Mouse (Mus musculus) embryonic fibroblast, embryonic 13.5 days (primary cell): ENCODE measurements around the gene Syt2. TPM values are rescaled to one million over a fixed set of nuclear protein-coding genes. Genes with fewer than 3 reads are reported as not detected.

Source experiments
- H3K27ac ChIP-seq: 2 replicates; pipeline ENCODE4 v1.5.1; 2012; ENCODE audit warnings: low read length, control low read depth, inconsistent platforms; ENCODE audit not compliant: insufficient read depth
- H3K4me1 ChIP-seq: 2 replicates; pipeline ENCODE4 v1.6.1; 2011; ENCODE audit warnings: low read length; ENCODE audit not compliant: control insufficient read depth, insufficient read depth
- H3K4me3 ChIP-seq: 2 replicates; pipeline ENCODE4 v1.5.1; 2011; ENCODE audit warnings: mild to moderate bottlenecking, control low read depth, low read length; ENCODE audit not compliant: insufficient read depth
- CTCF ChIP-seq: IDR thresholded peaks from 2 replicates; pipeline ENCODE4 v1.5.1; 2011; ENCODE audit warnings: mild to moderate bottlenecking, control low read depth, low read length, moderate library complexity, borderline replicate concordance; ENCODE audit not compliant: insufficient read depth
- POLR2A ChIP-seq: IDR thresholded peaks from 2 replicates; pipeline ENCODE4 v1.6.1; 2011; ENCODE audit warnings: low read depth, mild to moderate bottlenecking, control low read depth, low read length, moderate library complexity
- polyA plus RNA-seq: library from polyadenylated mRNA; stranded (reverse); fragments of >200 nt; gene quantifications from 2 replicates; pipeline ENCODE4 v1.2.4, GENCODE M21; 2011; ENCODE audit warnings: low read depth; ENCODE audit not compliant: missing spikeins, insufficient read length

The Syt2 gene
- polyA plus RNA-seq, 1 experiment: not detected

DNA sequence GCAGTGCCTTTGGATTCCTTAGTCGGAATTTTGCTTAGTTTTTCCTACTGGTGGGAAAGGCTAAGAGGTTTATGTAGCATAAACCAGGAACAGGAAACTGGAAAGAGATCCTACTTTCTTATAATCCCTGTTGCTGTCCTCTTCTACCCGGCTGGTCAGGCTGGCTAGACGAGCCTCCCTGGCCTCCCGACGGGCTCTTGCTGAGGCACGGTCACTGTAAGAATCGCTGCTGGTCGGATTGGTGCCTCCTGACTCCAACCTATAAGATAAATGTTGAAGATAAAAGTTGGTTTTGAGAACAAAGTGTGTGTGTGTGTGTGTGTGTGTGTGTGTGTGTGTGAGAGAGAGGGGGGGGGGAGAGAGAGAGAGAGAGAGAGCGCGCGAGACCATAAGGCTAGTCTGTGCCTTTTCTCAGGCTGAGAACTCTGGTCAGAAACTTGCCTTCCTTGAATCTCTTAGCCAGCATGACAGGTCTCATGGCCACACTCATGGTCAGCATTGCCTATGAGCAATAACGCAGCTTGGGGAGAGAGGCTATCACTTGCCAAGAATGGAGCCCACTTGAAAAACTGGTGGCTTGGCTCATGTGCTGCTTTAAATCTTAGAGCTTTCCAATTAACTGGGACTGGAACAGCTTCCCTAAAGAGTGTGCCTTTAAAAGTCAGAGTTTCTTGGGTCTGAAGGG, 130.9 kb downstream of the Syt2 start:
- no peaks in the 10 kb centered on the region; the same call in 1 of the 2 replicates for H3K4me1 ChIP-seq
- no peak overlapping the region for H3K4me3 ChIP-seq
- TF ChIP-seq CTCF: no peak
- TF ChIP-seq POLR2A: no peak
- no peak overlapping the region for H3K27ac ChIP-seq

DNA sequence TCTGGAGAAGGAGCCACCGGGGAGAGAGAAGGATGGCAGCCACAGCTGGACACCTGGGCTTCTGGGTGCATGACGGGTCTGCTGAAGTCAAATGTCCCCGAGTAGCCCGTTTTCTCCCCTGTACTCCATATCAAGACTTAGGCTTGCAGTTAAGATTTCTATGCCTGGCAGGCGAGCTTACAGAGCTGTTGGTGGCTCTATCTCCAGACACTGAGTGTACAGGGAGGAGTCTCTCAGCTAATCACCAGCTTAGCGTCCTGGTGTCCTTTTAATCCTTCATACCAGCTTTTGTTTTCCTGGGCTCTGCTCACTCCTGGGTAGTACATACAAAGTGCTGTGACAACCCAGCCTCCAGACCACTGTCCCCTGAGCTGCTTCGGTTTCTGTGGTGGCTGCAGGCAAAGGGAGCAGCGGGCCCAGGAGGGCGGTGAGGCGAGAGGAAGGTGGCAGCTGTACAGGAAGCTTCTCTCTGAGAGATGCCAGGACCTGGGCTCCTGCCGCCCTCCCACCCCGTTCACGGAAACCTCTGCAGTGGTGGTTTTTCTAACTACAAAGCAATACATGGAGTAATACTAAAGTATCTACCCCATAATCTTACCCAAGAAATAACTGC, 131.6 kb downstream of the Syt2 start:
- TF ChIP-seq POLR2A: no peak
- TF ChIP-seq CTCF: no peak
- Histone ChIP-seq H3K4me1 (no peaks in the 10 kb centered on the region; the same call in 1 of the 2 replicates), H3K27ac (no peak overlapping the region), H3K4me3 (no peak overlapping the region)

DNA sequence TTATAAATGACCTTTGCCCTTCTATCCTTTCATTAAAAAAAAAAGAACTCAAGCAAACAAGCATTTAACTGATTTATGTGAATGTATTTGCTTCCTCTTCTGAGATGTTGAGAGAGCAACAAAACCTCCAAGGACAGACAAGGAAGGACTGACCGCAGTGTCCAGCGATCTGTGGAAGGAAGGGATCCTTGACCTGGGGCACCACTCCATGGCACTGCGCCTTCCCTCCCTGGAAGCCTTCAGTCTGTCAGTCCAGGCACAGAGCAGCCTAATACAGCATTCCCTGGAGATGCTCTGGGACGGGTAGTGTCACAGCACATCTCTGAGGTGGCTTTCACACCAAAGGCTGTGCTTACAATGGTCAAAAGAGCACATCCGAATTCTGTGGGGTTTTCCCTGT, 136.3 kb downstream of the Syt2 start:
- H3K27ac ChIP-seq: no peak overlapping the region
- no peak overlapping the region for H3K4me3 ChIP-seq
- TF ChIP-seq POLR2A: no peak
- no peak for TF ChIP-seq CTCF
- no peaks in the 10 kb centered on the region for H3K4me1 ChIP-seq

DNA sequence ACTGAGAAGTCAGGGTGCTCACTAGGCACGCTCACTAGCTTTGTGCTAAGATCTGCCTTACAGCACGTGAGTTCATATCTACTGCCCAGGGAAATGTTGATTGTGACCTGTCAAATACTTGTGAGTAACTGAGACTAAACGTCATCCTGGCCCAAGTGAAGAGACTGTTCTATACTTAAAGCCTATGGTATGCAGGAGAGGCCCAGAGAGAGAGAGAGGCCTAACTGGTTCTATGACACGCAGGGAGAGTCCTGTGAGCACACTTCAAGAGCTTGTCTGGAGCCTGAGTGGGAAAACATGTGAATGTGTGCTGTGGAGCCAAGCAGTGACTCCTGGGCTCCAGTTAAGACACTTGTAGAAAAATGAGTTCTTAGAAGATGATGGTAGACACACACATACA, 137.5 kb downstream of the Syt2 start:
- no peak overlapping the region for H3K27ac ChIP-seq
- TF ChIP-seq POLR2A: no peak
- no peak for TF ChIP-seq CTCF
- no peak overlapping the region for H3K4me3 ChIP-seq
- H3K4me1 ChIP-seq: no peaks in the 10 kb centered on the region

DNA sequence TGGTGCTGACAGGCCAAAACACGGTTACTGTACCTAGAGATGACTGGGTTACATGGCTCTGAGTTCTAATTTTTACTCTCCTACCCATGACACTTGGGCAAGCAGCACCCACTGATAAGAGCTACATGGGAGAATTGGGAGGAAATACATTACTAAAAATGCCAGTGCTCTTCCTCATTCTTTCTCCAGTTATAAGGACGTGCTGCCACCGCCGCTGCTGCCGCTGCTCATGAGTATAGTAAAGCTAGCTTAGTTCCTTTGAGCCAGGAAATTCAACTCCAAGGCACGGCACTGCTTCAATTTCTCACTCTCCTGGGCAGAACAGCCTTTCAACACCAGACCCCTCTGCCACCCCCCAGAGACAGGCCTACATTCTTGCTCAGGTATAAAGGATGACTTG, 138.0 kb downstream of the Syt2 start:
- Histone ChIP-seq H3K27ac (no peak overlapping the region), H3K4me3 (no peak overlapping the region), H3K4me1 (no peaks in the 10 kb centered on the region)
- no peak for TF ChIP-seq POLR2A
- no peak for TF ChIP-seq CTCF

DNA sequence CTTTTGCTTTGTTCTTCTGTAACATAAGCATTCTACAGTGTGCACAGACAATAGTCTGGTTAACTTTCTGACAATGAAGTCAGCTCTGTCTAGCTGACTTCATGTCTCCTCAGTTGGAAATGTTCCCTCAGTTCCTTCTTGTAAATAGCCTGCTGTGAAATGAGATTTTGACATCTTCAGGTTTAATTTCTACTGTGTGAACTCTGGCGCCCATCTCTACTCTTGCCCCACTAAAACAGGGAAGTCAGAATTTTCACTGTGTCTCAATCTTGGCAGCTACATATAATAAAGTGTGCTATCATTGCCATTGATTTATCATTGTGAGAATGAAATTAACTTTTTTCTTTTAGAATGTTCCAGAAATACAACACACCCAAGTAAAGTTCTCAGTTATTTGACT, 138.4 kb downstream of the Syt2 start:
- TF ChIP-seq POLR2A (no peak), CTCF (no peak)
- no peak overlapping the region for H3K27ac ChIP-seq
- no peaks in the 10 kb centered on the region for H3K4me1 ChIP-seq
- H3K4me3 ChIP-seq: no peak overlapping the region

DNA sequence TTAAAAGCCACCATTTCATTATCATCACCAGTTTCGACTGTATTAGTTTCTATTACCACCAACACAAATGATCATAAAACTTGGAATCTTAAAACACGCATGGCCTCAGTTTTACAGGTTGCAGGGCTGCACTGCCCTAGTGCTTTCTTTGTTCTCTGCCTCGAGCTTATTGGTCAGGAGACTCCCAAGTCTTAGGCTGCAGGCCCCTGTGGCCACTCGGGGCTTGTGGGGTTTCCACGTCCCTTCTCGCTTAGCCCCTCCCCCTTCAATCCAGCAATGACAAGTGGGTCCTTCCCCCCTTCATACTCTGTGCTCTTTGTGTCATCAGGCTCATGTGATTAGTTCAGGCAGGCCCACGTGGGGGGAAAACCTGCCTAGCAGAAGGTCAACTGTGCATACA, 141.6 kb downstream of the Syt2 start:
- no peaks in the 10 kb centered on the region for H3K4me1 ChIP-seq
- no peak for TF ChIP-seq POLR2A
- no peak for TF ChIP-seq CTCF
- no peak overlapping the region for H3K27ac ChIP-seq
- H3K4me3 ChIP-seq: no peak overlapping the region

DNA sequence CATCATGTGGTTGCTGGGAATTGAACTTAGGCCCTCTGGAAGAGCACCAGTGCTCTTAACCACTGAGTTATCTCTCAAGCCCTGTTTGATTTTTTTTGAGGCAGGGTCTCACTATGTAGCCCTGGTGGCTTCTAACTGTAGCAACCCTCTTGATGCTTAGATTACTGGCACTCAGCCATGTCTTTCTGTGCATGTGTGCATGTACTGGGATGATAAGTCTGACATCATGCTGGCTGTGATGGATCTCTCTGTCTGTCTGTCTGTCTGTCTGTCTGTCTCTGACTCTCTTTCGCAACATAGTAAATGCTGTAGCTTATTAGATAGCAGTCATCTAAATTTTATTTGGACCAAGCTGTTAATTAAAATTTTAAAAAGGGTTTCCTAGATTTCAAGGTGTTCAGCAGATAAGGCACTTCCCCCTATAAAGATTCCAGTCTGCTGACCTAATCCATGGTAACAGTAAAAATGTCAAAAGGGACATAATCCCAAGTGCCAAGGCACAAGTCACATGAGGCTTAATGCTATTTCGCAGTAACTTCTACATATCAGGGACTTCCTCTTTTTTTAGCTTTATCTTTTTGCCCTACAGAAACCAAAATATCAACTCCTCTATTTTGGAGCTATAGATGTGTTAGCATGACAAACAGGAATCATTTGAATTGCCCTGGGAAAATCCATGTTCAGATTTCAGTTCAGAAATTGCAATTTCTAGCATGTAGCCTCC, 144.4 kb downstream of the Syt2 start:
- no peak overlapping the region for H3K4me3 ChIP-seq
- H3K4me1 ChIP-seq: no peaks in the 10 kb centered on the region
- H3K27ac ChIP-seq: no peak overlapping the region
- no peak for TF ChIP-seq POLR2A
- TF ChIP-seq CTCF: no peak

DNA sequence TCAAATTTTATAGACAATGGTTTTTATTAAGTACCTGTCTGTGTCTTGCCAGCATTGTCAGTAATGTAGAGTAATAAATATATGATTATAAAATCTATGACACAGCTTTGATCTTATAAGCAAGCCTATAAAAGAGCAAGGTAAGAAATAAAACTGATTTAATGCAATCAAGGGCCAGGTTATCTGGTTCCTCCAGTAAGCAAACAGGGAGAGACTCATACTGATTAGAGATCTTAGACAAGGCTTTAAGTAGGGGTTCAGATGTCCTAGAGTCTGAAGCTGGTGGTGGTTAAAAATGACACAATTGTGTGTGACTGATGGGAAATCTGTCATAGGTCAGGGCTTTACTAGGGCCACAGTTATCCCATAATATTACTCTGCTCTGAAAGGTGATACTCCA, 145.0 kb downstream of the Syt2 start:
- no peaks in the 10 kb centered on the region for H3K4me1 ChIP-seq

DNA sequence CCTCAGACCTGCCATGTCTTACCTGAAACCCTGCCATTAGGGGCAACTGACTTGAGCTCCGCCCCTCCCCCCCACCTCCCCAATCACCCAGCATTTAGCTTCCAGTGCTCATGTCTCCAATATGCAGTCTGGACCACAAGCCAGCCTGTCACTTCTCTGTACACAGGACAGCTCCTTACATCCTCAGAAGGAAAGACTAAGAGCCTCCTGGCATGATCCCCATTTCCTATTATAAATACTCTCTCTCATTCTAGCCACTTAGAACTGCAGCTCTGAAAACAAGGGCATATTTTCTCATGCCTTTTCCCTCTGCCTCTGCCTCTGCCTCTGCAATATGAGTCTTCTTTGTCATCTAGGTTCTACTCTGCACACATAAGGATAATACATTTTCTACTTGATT, 149.6 kb downstream of the Syt2 start:
- no peak for TF ChIP-seq POLR2A
- no peak for TF ChIP-seq CTCF
- Histone ChIP-seq H3K27ac (no peak overlapping the region), H3K4me3 (no peak overlapping the region), H3K4me1 (no peaks in the 10 kb centered on the region; the same call in none of the 2 replicates)

More for the DNA sequence above, 145.0 kb downstream of the Syt2 start:
- TF ChIP-seq POLR2A: no peak
- no peak overlapping the region for H3K27ac ChIP-seq
- no peak overlapping the region for H3K4me3 ChIP-seq
